Comparison of ENCODE assay signal across 7 mouse cellular contexts in genomic region chr17:46552841-46553423, GRCm38 (mm10). TPM values are rescaled to one million over a fixed set of nuclear protein-coding genes. Genes with fewer than 3 reads are reported as not detected.
DNase-seq lines count a peak whose midpoint lies in the region; ATAC-seq and TF ChIP-seq lines count a peak whose summit lies in the region.

No protein-coding gene starts in this region.

- 0 out of 2 replicates have a peak, but pooled peaks cover 4% of the 10 kb centered on the region for H3K27me3 ChIP-seq in embryonic facial prominence, embryonic 12.5 days
- no peaks in the 10 kb centered on the region for H3K27me3 ChIP-seq in intestine, postnatal 0 days (replicated peaks; ENCODE audit: control insufficient read depth, insufficient read depth, low read length)
- no peaks in the 10 kb centered on the region for H3K27me3 ChIP-seq in midbrain, embryonic 11.5 days (ENCODE audit: control insufficient read depth, insufficient read depth, low read length)

- H3K4me2 ChIP-seq in embryonic facial prominence, embryonic 12.5 days (replicated peaks): peak overlapping the region; percentile 69
- H3K4me2 ChIP-seq in intestine, postnatal 0 days (replicated peaks; ENCODE audit: low read depth): peak overlapping the region; percentile 96
- peak overlapping the region; percentile 91 for H3K4me2 ChIP-seq in midbrain, embryonic 11.5 days

- ATAC-seq in embryonic facial prominence, embryonic 12.5 days (ENCODE audit: insufficient number of reproducible peaks, insufficient read depth, low FRiP score, low TSS enrichment): peak; percentile 74
- peak; percentile 45 for ATAC-seq in granulocyte monocyte progenitor cell, adult 5-6 weeks (replicated peaks; ENCODE audit: poor library complexity, severe bottlenecking)
- ATAC-seq in intestine, postnatal 0 days: peak; percentile 76
- peak; percentile 72 for ATAC-seq in midbrain, embryonic 11.5 days (ENCODE audit: low FRiP score)

- 1% methylated on average over 24 of the region's 24 CpGs for WGBS in embryonic facial prominence, embryonic 12.5 days
- WGBS in intestine, postnatal 0 days: 3% methylated on average over 24 of the region's 24 CpGs
- 0% methylated on average over 24 of the region's 24 CpGs for WGBS in midbrain, embryonic 11.5 days

- H3K9me3 ChIP-seq in embryonic facial prominence, embryonic 12.5 days: no peaks in the 10 kb centered on the region
- no peaks in the 10 kb centered on the region for H3K9me3 ChIP-seq in intestine, postnatal 0 days (ENCODE audit: control insufficient read depth)
- H3K9me3 ChIP-seq in midbrain, embryonic 11.5 days (ENCODE audit: control insufficient read depth, low read length): no peaks in the 10 kb centered on the region

- peak; percentile 95 for DNase-seq in adrenal gland, postnatal 14 days
- peak; percentile 91 to 93 for DNase-seq in left cerebral cortex, postnatal 36 days (ENCODE audit: low spot score in 2 of 2)
- peak; percentile 96 for DNase-seq in midbrain, embryonic 11.5 days (ENCODE audit: low spot score, missing footprints)
- DNase-seq in skeletal muscle tissue, adult 2 months (ENCODE audit: low read depth, low spot score): peak; percentile 95

- 0 out of 2 replicates have a peak, but pooled peaks have one; percentile 16 for TF ChIP-seq CTCF in intestine, postnatal 0 days (IDR thresholded peaks at IDR 0.05; ENCODE audit: low read depth)

- peak overlapping the region; percentile 94 for H3K4me3 ChIP-seq in embryonic facial prominence, embryonic 12.5 days
- H3K4me3 ChIP-seq in intestine, postnatal 0 days (ENCODE audit: low read depth, low read length): peak overlapping the region; percentile 94
- peak overlapping the region; percentile 29 for H3K4me3 ChIP-seq in midbrain, embryonic 11.5 days (ENCODE audit: low read depth, low read length)

- intact Hi-C loops in left cerebral cortex, postnatal 36 days (cut with DNase I): loop anchor here (5.0 kb wide), 1 partner anchor 84 kb away; no protein-coding TSS in a partner anchor

- H3K4me1 ChIP-seq in embryonic facial prominence, embryonic 12.5 days: peaks cover 38% of the 10 kb centered on the region
- 0 out of 2 replicates have a peak, but pooled peaks cover 4% of the 10 kb centered on the region for H3K4me1 ChIP-seq in intestine, postnatal 0 days (replicated peaks; ENCODE audit: control insufficient read depth, insufficient read depth, low read length)
- H3K4me1 ChIP-seq in midbrain, embryonic 11.5 days (ENCODE audit: control insufficient read depth, insufficient read depth, low read length): peaks cover 26% of the 10 kb centered on the region

- H3K9ac ChIP-seq in embryonic facial prominence, embryonic 12.5 days: peak overlapping the region; percentile 42; the same call in 1 of the 2 replicates
- H3K9ac ChIP-seq in intestine, postnatal 0 days (ENCODE audit: low read depth, low read length): peak overlapping the region; percentile 42; the same call in 1 of the 2 replicates
- H3K9ac ChIP-seq in midbrain, embryonic 11.5 days (ENCODE audit: low read length): peak overlapping the region; percentile 30

- H3K27ac ChIP-seq in embryonic facial prominence, embryonic 12.5 days: peak overlapping the region; percentile 87
- peak overlapping the region; percentile 73 for H3K27ac ChIP-seq in intestine, postnatal 0 days (ENCODE audit: low read depth, low read length)
- peak overlapping the region; percentile 35; the same call in 1 of the 2 replicates for H3K27ac ChIP-seq in midbrain, embryonic 11.5 days (ENCODE audit: low read depth, low read length)

- peaks cover 41% of the 10 kb centered on the region for H3K36me3 ChIP-seq in embryonic facial prominence, embryonic 12.5 days
- peaks cover 37% of the 10 kb centered on the region for H3K36me3 ChIP-seq in intestine, postnatal 0 days (ENCODE audit: control insufficient read depth, insufficient read depth)
- peaks cover 19% of the 10 kb centered on the region for H3K36me3 ChIP-seq in midbrain, embryonic 11.5 days (ENCODE audit: control insufficient read depth, insufficient read depth, low read length)

RNA-seq across cellular contexts. Expression of gene Srf, which starts 3.0 kb away (rescaled TPM):
- 38.4 and 39.2 TPM in 2 replicates for total RNA-seq in adrenal gland, postnatal 14 days (2021)
- polyA plus RNA-seq in embryonic facial prominence, embryonic 12.5 days (2016; fragmentation: Nextera tagmentation; extraction: Ambion mirVana): 10.5 and 12.0 TPM in 2 replicates
- total RNA-seq in granulocyte monocyte progenitor cell, adult 5-6 weeks (2014; fragmentation: Nextera tagmentation): 27.4 and 42.7 TPM in 2 replicates
- total RNA-seq in granulocyte monocyte progenitor cell, adult 5-6 weeks (2017): 29.6 and 47.7 TPM in 2 replicates
- polyA plus RNA-seq in intestine, postnatal 0 days (2015; fragmentation: Nextera tagmentation; extraction: Ambion mirVana): 5.1 and 5.2 TPM in 2 replicates
- 10 to 100 TPM; 55.6 to 68.4 TPM for total RNA-seq in left cerebral cortex, postnatal 36 days (2021)
- 3.6 and 6.0 TPM in 2 replicates for polyA plus RNA-seq in midbrain, embryonic 11.5 days (2014; fragmentation: Nextera tagmentation; extraction: Ambion mirVana)

RNA-seq across cellular contexts. Expression of gene Cul9, which starts 6.7 kb away (rescaled TPM):
- 17.1 and 20.7 TPM in 2 replicates for total RNA-seq in adrenal gland, postnatal 14 days (2021)
- 12.4 and 13.4 TPM in 2 replicates for polyA plus RNA-seq in embryonic facial prominence, embryonic 12.5 days (2016; fragmentation: Nextera tagmentation; extraction: Ambion mirVana)
- 14.2 and 34.8 TPM in 2 replicates for total RNA-seq in granulocyte monocyte progenitor cell, adult 5-6 weeks (2014; fragmentation: Nextera tagmentation)
- total RNA-seq in granulocyte monocyte progenitor cell, adult 5-6 weeks (2017): 7.5 and 8.9 TPM in 2 replicates
- 1.3 and 2.0 TPM in 2 replicates for polyA plus RNA-seq in intestine, postnatal 0 days (2015; fragmentation: Nextera tagmentation; extraction: Ambion mirVana)
- total RNA-seq in left cerebral cortex, postnatal 36 days (2021): 10 to 100 TPM; 58.8 to 76.6 TPM
- 2.6 and 4.1 TPM in 2 replicates for polyA plus RNA-seq in midbrain, embryonic 11.5 days (2014; fragmentation: Nextera tagmentation; extraction: Ambion mirVana)

RNA-seq across cellular contexts. Expression of gene Dnph1, which starts 56.4 kb away (rescaled TPM):
- total RNA-seq in adrenal gland, postnatal 14 days (2021): 5.3 and 7.8 TPM in 2 replicates
- polyA plus RNA-seq in embryonic facial prominence, embryonic 12.5 days (2016; fragmentation: Nextera tagmentation; extraction: Ambion mirVana): 58.2 and 63.4 TPM in 2 replicates
- 33.1 and 50.1 TPM in 2 replicates for total RNA-seq in granulocyte monocyte progenitor cell, adult 5-6 weeks (2014; fragmentation: Nextera tagmentation)
- 18.8 and 25.8 TPM in 2 replicates for total RNA-seq in granulocyte monocyte progenitor cell, adult 5-6 weeks (2017)
- polyA plus RNA-seq in intestine, postnatal 0 days (2015; fragmentation: Nextera tagmentation; extraction: Ambion mirVana): 10.9 and 11.1 TPM in 2 replicates
- total RNA-seq in left cerebral cortex, postnatal 36 days (2021): 1 to 10 TPM; 3.5 to 5.4 TPM
- polyA plus RNA-seq in midbrain, embryonic 11.5 days (2014; fragmentation: Nextera tagmentation; extraction: Ambion mirVana): 71.7 and 77.2 TPM in 2 replicates

Comparison
In these comparisons a context has a peak if more than half of its experiments do, and no peak if none do; other contexts are left out.
1. Peak in every context shown above with its lines: DNase-seq, ATAC-seq, H3K4me3 ChIP-seq and H3K27ac ChIP-seq.
2. H3K27ac ChIP-seq: peak in every context shown above with its lines; median percentile 87 in embryonic facial prominence, embryonic 12.5 days; 73 in intestine, postnatal 0 days; 35 in midbrain, embryonic 11.5 days.
3. H3K4me3 ChIP-seq: peak in every context shown above with its lines; median percentile 94 in embryonic facial prominence, embryonic 12.5 days; 94 in intestine, postnatal 0 days; 29 in midbrain, embryonic 11.5 days.